Mouse (Mus musculus) A20 (cell line): ENCODE results near the gene Zdhhc18.
A peak's percentile ranks its signal among the peaks of the same experiment; 100 is the strongest.

Experiments used
- DNase-seq: peaks from one replicate; pipeline ENCODE4 v3.0.0-alpha.2; 2011; ENCODE audit warnings: low read depth, low spot score

Gene Zdhhc18

DNA sequence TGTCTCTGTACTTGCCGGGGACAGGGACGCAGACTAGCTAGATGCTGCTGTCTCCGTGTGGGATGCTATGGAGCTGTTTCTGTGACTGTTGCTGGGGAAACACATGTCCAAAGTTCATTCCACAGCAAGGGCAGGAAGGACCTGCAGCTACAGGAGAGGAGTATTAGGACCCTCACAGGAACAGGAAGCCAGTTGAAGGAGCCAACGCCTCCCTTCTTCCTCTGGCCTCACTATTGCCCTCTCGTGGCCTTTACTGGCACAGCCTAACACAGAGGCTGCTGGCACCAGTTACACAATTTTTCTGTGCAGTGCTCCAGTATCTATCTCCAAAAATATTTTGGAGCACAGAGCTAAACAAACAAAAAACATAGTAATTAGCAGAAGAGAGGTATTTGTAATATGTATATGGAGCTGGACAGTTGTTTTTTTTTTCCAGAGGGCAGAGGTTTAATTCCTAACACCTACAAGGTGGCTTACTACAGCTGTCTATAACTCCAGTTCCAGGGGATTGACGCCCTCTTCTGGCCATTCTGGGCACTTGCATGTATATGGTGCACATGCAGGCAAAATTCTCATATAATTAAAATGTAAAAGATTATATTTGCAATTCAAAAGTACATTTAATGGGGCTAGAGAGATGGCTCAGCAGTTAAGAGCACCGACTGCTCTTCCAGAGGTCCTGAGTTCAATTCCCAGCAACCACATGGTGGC is at the start of gene Zdhhc18:
Gene Zdhhc18, minus strand, starts transcription at position 166 of the 711 bp plus-strand sequence.
- peak; percentile 92 for DNase-seq

DNA sequence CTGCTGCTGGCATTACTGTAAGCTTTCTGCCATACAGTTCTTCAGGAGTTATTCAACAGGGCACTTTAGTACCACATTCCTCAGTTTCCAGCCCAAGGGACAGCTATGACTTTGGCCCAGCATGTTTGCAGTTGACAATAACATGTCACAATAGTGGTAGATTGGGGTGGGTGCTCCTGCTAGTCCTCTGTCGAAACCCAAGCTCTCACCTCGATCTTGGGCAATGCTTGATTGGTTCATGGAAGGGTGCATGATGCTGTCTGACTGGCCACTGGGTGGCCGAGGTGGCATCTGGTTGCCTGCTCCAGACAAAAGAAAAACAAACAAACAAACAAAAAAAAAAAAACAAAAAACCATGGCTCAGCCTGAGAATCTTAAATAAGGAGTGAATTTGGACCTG is 45.4 kb upstream of the Zdhhc18 start:
- DNase-seq = no peak

DNA sequence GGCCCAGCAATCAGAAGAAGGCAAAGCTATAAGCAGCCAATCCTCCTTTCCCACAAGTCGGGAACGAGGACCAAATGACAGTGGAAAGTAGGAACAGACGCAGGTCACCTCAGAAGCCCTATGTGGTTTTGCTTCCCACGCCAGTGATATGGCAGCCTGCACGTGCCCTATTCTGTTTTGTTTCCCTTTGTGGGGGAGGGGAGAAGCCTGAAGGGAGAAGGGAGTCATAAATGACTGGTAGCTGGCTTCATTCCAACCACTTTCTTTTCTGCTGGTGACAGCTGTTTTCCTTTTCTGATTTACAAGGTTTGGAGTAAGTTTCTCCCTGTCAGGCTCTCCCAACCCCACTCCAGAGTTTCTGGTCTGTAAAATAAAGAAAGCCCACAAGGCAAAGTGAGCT is 40.3 kb upstream of the Zdhhc18 start:
- DNase-seq = no peak

DNA sequence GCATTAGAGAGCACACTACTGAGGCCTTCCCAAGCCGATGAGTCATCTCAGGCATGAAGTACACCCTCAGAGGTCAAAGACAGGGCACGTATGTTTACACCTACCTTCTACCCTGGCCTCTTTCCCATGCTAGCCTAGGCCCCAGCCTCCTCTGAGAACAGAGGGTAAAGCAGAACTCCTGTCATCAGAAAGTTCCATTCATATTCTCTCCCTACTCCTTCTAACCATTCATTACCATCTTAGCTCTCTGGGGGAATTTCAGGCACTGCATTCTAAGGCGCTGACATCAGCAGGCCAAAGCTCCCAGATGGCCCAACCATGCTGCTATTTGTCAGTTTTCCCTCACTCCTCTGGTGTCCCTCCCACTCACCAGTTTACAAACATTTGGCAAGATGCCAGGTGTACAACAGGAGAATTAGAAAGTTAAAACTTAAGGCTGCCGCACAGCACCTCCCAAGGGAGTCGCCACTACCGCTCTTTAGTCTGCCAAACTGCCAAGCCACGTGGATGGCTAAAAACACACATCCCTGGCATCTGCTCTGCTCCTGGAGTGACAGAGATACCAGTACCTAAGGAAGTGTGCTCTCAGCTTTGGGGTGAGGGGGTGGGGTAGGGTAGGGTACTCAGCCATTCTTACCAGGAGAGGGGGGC is 38.6 kb upstream of the Zdhhc18 start:
- DNase-seq = no peak

DNA sequence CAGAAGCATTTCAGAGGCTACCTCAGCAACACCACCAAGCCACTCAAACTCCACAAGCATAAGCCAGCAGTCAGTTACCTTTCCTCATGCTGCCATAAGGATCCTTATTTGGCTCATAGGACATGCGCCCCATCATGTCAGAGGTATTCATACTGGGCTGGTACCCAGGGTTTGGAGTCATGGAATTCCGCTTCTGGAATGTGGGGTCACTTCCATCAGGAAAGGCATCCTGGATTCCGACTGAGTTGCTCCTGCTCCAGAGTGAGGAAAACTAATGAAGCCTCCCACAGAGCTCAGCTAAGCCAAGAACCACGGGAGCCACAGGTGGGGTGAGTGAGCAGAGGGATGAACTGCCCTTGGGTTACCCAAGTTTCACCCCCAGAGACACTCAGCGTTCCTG is 37.2 kb upstream of the Zdhhc18 start:
- no peak for DNase-seq

DNA sequence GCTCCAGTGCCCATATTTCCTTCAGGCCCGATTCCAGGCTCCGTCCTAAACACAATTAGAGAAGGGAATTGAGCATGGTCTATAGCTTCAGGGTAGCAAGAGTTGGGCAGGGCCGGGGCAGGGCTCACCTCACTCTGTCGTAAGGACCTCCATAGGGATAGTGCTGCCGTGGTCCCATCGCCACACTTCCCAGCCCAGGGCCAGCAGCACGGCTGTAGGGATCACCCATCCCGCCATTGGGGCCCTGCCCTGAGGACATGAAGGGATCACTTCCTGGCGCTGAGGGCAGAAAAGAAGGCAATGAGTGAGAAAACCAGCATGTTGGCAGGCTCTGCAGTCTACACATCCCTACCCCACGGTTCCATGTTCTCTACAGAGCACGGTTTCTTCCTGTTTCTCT is 36.6 kb upstream of the Zdhhc18 start:
- DNase-seq = no peak

DNA sequence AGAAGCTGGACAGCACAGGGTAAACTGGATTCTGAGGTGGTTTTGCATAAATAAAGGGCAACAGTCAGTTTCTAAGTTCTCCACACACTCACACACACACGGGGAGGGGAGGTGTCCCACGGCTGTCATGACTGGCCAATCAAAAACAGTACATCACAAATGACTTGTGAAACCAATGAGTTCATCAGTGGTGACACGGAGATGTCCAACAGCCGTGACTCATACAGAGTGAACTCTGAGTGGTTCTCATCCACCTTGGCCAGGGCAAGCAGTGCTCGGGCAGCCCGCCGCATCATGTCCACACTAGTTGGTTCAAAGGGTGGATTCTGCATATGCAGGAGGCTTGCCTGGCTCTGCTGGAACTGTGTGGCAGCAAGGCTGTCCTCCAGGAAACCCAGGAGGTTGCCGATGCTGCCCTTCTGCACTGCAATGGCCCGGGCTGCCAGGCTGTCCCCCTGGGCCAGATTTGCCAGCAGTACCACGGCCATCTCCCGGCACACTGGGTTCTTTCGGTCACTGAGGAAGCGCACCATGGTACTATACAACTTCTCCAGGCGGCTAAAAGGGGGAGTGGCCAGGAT is 30.3 kb upstream of the Zdhhc18 start:
- DNase-seq = no peak

DNA sequence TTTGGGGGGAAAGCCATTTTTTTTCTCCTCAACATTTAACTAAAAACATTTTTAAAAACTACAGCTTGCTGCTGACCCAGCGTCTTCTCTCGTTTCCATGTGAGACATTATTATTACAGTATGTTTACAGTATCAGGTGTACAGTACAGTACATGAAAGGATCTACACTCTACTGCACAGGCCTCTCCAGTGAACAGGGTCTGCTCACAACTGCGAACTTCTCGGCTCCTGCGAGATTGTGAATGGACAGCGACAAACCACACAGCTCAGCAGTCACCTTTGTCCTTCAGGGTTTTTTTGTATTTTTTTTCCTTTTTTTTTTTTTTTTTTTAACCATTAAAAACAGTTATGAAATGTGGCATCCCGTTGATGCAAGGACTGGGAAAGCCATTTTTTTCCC is 29.7 kb upstream of the Zdhhc18 start:
- peak; percentile 40 for DNase-seq

DNA sequence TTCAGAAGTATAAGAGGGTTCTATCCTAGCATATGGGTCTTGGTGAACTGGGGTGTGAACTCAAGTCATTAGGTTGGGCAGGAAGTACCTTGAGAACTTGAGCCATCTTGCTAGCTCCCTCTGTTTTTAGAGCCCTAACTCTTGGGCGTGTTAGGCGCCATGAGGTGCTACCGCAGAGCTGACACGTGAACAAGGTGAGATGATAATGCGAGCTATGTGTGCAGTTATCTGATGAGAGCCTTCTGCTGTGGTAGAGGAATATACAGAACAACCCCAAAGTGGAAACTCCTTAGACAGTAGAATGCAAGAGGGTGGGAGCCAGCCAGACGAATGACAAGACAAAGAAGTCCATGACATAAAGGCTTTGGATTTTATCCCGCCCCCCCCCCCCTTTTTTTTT is 27.3 kb upstream of the Zdhhc18 start:
- no peak for DNase-seq

DNA sequence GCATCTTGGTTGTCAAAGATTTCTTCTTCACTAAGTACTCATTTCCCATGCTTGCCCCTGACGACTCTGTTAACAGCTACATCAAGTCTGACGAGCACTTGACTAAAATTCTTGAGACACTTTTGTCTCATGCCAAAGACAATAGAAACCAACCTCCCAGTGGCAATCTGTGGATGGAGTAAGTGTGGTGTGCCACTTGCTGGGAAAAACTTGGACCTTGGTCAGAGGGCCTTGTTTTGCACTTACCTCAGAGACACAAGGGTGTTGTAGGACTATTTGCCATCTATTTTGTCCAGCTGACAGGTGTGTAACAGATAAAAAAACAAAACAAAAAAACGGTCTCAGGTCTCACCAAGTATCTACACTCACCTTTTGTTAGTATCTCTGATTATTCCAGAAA is 26.2 kb upstream of the Zdhhc18 start:
- peak; percentile 37 for DNase-seq

DNA sequence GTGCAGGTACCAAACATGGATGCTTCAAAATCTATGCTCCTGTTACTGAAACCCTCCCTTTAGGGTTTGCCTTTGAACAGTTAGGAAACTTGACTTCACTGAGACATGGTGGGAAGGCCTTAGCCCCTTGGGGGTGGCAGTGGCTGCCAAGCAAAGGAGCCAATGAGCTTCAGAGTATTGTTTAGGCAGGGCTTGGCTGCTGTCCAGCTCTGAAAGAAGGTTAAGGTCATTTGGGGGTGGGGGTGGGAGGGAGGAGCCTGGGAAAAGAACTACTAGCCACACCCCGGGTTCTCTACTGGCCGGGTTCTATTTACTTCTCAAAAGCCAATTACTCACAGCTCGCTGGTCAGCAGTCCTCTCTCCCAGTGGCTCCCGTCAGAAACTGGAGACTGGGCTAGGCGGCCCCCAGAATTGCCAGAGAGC is 25.7 kb upstream of the Zdhhc18 start:
- peak; percentile 78 for DNase-seq

DNA sequence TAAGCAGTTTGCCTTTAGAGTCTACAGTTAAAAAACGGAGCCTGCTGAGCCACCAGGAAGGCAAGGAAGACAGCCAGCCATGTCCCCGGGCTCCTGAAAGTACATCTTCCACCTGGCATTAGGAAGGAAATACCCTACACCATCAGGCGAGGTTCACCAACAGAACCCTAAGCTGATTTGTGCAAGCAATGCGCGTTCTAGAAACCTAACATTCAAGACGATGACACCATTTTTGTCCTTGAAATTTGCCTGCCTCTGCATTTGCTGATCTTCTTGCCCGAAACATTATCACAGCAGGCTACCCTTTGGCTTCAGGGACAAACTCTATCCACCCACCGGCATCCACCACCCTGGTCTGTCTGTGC is 24.4 kb upstream of the Zdhhc18 start:
- DNase-seq = peak; percentile 58

DNA sequence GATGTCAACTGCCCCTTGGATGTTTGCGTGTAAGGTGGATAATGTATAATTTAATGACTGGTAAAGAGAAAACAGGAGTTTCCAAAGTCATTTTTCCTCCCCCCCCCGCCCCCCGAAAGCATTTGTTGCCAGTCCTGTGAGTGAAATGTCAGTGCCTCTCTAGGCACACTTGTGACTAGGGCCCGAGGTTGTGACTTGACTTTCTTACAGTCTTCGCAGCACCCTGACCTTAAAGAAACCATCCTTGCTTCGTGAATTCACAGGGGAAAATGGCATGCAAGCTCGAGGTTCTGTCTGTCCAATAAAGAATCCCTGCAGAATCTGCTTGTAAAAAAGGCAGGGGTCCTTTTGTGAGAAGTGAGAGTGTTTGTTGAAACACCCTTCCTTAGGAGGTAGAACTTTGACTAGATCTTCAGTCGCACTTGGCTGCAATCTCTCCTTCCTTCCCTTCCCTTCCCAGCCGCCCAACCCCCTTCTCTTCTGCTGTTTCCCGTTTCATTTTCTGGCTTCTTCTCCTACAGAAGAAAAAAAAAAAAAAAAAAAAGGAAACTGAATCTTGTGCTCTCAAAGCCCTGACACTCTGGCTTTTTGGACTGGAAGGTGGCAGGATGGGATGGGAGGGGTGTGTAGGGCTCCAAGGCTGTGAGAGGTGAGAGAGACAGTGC is 23.8 kb upstream of the Zdhhc18 start:
- peak; percentile 67 for DNase-seq

DNA sequence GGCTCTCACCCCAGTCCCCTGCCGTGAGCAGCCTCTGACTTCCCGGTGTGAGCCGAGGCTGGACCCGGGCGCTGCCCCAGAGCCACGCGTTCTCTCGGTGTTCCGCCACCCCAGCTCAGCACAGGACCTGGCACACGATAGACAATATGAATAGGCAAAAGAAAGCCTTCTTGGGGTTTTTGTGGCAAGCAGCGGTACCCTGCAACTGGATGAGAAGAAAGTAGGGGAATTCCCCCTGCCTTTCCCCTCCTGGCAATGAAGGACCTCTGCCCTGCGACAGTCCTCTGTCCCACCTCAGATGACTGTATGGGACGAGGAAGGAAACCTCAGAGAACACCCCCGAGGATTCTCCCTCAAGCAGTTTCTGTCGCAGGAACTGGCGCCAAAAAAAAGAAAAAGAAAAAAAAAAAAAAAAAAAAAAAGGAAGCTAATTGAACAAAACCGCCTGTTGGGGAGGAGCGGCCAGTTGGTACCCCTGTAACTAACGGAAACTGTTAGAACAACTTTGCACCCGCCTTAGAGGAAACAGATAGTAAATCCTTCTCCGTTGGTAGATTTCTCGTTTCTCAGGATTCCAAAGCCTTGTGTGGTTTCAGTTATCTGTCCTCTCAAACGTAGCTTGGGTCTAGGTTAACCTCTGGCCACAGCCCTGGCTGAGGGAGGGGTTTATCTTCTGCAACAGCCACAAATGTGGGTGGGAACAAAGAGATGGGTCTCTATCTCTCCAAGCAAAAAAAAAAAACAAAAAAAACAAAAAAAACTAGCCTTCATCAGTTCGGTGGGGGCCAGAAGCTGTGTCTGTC is 23.1 kb upstream of the Zdhhc18 start:
- peak; percentile 81 for DNase-seq

DNA sequence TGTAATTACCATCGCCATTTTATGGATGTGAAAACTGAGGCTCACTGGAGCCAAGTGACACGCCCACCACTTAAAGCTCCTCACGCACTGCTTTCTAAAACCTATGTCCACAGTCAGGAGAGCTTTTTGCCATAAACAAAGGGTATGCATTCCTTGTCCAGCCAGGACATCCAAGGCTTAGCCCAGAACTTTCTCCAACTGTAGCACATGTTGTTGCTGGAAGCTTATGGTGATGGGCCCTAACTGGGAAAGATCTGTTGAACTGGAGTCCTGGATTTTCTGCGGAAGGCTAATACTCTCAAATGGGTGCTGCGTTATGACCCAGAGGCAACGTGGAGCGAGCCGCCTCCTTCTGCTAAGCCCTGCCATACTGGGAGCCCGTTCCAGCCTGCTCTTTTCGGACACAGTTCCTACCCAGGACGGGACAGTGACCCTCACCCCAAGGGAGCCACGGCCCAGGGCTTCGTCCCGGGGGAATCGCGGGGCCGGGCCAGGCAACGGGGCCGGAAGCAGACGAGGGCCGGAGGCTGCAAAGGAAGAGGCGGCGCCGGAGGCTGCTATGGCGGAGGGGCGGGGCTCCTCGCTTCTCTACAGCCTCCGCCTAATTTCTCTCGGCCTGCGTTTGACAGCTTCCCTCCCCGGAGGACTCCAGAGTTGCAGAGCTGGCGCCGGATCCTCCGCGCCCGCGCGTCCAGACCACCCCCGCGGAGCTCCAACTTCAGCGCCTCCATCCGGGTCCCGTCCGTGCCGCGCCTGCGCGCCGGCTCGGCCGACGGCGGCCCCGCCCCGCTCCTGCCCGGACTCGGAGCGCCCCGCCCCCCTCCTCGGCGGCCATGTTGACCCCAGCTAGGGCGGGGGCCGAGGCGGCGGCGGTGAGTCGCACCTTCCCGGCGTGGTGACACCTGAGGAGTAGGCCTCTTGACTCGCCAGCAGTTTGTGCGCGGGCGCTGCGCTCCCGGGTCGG is 22.2 kb upstream of the Zdhhc18 start, which contains the start of gene Pigv:
Gene Pigv, minus strand, starts transcription at position 767 of the 964 bp plus-strand sequence.
- DNase-seq = peak; percentile 93

DNA sequence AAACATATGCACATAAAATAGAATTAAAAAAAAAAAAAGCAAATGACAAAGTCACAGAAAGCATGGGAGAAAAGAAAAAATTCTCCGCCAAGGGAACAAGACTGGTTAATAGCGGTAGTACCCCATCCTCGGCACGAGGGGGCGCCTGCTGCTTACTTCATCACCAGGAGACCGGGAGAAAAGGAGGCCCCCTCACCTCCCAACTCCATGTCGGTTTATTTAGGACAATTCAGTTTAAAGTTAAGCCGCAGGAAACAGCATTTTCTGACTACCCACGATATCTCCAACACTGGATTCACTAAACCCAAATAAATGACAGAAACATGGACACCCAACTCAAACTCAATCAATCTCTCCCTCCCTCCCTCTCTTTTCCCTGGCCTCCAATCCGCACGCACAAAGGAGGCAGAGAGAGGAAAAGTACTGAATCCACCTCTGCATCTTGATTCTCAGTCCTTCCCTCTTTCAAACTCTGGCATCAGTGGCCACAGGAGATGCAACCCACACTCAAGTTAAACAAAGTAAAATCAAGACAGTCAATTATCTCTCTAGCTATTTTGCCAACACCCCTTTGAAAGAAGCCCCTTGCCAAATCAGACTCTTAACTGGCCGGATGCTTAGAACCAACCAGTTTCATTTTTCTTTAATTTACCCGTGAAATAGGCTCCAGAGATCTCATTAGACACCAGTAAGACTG is 21.4 kb upstream of the Zdhhc18 start:
- peak; percentile 84 for DNase-seq

DNA sequence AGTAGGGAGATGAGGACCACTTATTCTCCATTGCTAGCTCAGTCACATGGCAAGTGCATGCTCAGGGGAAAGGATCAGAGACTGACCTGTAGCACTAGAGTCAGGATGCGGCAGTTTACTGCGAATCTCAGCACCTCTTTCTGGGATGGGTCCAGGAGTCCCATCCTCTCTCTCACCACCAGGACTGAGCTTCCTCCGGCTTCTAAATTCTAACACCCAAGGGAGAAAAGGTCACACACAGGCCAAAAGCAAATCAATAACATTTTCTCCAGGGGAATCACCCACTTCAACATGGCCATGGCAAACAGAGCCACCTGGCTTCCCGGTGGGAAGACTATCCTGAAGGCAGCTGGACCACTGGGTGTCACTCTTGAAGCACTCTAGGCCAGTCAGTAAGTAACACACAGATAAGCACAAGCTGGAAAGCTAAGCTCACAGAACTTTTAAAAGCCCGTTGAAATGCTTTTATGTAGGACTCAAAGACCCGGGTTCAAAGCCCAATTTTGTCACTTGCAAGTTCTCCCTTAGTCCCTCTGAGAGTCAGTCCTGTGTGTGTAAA is 19.8 kb upstream of the Zdhhc18 start:
- no peak for DNase-seq

DNA sequence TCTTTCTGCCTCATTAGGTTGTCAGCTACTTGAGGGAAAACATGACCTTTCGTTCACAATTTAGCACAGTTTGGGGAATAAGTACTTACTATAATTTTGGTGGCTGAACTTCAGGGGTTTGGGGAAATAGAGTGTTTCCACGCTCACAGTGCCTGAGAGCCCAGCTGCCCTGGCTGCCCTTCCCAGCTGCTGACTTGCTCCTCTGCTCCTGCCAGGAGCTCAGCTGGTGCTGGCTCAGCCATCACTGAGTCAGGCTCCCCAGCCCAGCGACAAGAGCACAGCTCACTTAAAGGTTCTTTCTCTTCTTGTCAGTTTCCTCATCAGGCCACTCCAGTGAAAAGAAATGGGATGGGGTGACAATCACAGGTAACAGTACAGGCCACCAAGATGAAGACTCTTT is 18.6 kb upstream of the Zdhhc18 start:
- no peak for DNase-seq

DNA sequence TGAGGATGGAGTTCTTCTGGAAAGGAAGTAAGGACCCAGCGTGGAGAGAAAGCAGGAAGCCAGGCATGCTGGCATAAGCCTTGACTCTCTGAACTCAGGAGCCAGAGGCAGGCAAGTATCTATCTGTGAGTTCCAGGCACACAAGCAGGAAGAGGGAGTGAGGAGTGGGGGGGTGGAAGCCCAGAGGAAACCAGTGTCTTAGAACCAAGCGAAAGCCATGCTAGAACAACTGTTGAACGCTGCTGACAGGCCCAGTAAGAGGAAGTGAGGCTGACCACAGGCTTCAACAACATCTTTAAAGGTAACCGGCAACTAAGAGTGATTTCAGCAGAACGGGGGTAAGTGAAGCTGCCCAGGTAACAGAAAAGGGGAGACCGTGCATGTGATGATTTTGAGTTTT is 16.2 kb upstream of the Zdhhc18 start:
- peak; percentile 85 for DNase-seq

DNA sequence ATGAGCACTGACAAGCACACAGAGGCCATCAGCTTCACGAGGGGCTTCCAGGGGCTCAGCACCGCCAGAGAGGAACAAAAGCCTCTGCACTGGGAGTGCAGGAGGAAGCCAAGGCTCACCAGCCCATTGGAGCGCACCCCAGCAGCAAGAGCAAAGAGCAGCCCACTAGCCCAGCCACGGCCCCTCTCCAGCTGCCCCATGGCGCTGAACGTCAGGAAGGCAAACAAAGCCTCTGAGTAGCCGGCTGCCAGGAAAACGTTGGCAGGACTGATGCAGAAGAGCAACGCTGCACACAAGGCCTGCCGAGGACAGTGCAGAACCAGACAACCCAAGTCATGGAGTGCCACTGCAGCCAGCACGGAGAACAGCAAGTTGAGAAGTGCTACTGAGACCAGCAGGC is 15.2 kb upstream of the Zdhhc18 start:
- no peak for DNase-seq
